7 mouse cellular contexts compared by ENCODE assay signal in genomic region chr5:139174556-139175547, GRCm38 (mm10). TPM values are rescaled to one million over a fixed set of nuclear protein-coding genes. Genes with fewer than 3 reads are reported as not detected.
DNase-seq lines count a peak whose midpoint lies in the region; ATAC-seq lines count a peak whose summit lies in the region.

No protein-coding gene starts in this region.

- no peaks in the 10 kb centered on the region for H3K9me3 ChIP-seq in forebrain, embryonic 14.5 days (replicated peaks; ENCODE audit: control insufficient read depth, low read length)
- H3K9me3 ChIP-seq in intestine, embryonic 14.5 days (ENCODE audit: control insufficient read depth, low read length), result no peaks in the 10 kb centered on the region
- no peaks in the 10 kb centered on the region for H3K9me3 ChIP-seq in lung, embryonic 16.5 days (ENCODE audit: control insufficient read depth, low read length)

- peaks cover 49% of the 10 kb centered on the region for H3K36me3 ChIP-seq in forebrain, embryonic 14.5 days (ENCODE audit: control insufficient read depth, insufficient read depth, low read length)
- peaks cover 62% of the 10 kb centered on the region for H3K36me3 ChIP-seq in intestine, embryonic 14.5 days (ENCODE audit: control insufficient read depth, insufficient read depth, low read length)
- H3K36me3 ChIP-seq in lung, embryonic 16.5 days (ENCODE audit: control insufficient read depth, insufficient read depth, low read length), result peaks cover 17% of the 10 kb centered on the region

- no peak overlapping the region for H3K4me2 ChIP-seq in forebrain, embryonic 14.5 days (ENCODE audit: low read length)
- H3K4me2 ChIP-seq in intestine, embryonic 14.5 days (ENCODE audit: low read length), result no peak overlapping the region
- no peak overlapping the region for H3K4me2 ChIP-seq in lung, embryonic 16.5 days (ENCODE audit: low read depth, low read length)

- peaks cover 4% of the 10 kb centered on the region; the same call in 1 of the 2 replicates for H3K4me1 ChIP-seq in forebrain, embryonic 14.5 days (ENCODE audit: control insufficient read depth, insufficient read depth, low read length)
- peaks cover 18% of the 10 kb centered on the region for H3K4me1 ChIP-seq in intestine, embryonic 14.5 days (replicated peaks; ENCODE audit: control insufficient read depth, insufficient read depth, low read length)
- H3K4me1 ChIP-seq in lung, embryonic 16.5 days (replicated peaks; ENCODE audit: control insufficient read depth, insufficient read depth, low read length), result peaks cover 12% of the 10 kb centered on the region

- H3K9ac ChIP-seq in forebrain, embryonic 14.5 days (ENCODE audit: low read length), result no peak overlapping the region
- H3K9ac ChIP-seq in intestine, embryonic 14.5 days (ENCODE audit: low read length), result no peak overlapping the region
- H3K9ac ChIP-seq in lung, embryonic 16.5 days (ENCODE audit: low read length), result no peak overlapping the region; the same call in 1 of the 2 replicates

- no peaks in the 10 kb centered on the region for H3K27me3 ChIP-seq in forebrain, embryonic 14.5 days (replicated peaks; ENCODE audit: control insufficient read depth, insufficient read depth, low read length)
- H3K27me3 ChIP-seq in intestine, embryonic 14.5 days (replicated peaks; ENCODE audit: control insufficient read depth, insufficient read depth, low read length), result no peaks in the 10 kb centered on the region
- no peaks in the 10 kb centered on the region for H3K27me3 ChIP-seq in lung, embryonic 16.5 days (ENCODE audit: control insufficient read depth, insufficient read depth, low read depth, low read length)

- H3K4me3 ChIP-seq in forebrain, embryonic 14.5 days (ENCODE audit: low read depth, low read length), result no peak overlapping the region
- H3K4me3 ChIP-seq in intestine, embryonic 14.5 days (ENCODE audit: low read depth, low read length), result no peak overlapping the region
- H3K4me3 ChIP-seq in lung, embryonic 16.5 days (ENCODE audit: low read length), result no peak overlapping the region

- peak overlapping the region; percentile 39; the same call in 1 of the 2 replicates for H3K27ac ChIP-seq in forebrain, embryonic 14.5 days (ENCODE audit: low read depth, low read length)
- H3K27ac ChIP-seq in intestine, embryonic 14.5 days (ENCODE audit: low read depth), result peak overlapping the region; percentile 76
- peak overlapping the region; percentile 66 for H3K27ac ChIP-seq in lung, embryonic 16.5 days (ENCODE audit: low read length)

- ATAC-seq in forebrain, embryonic 14.5 days, result peak; percentile 62
- peak; percentile 74 for ATAC-seq in intestine, embryonic 14.5 days (replicated peaks; ENCODE audit: low FRiP score, low TSS enrichment, low read depth)
- ATAC-seq in lung, embryonic 16.5 days (ENCODE audit: low read depth), result peak; percentile 73

- WGBS in forebrain, embryonic 14.5 days, result 42% methylated on average over 9 of the region's 10 CpGs
- 29% methylated on average over 10 of the region's 10 CpGs for WGBS in intestine, embryonic 14.5 days
- WGBS in lung, embryonic 16.5 days, result 37% methylated on average over 8 of the region's 10 CpGs

- DNase-seq in 416B (ENCODE audit: low read depth), result peak; percentile 91
- peak; percentile 68 for DNase-seq in Muller cell, postnatal 12 days (ENCODE audit: inconsistent ontology term)
- DNase-seq in forebrain, embryonic 14.5 days (ENCODE audit: low spot score), result peak; percentile 63
- no peak for DNase-seq in intestine, embryonic 14.5 days (ENCODE audit: low spot score)
- DNase-seq in left cerebral cortex, adult 11 months (ENCODE audit: low spot score), result no peak
- no peak for DNase-seq in frontal cortex, postnatal 10 days (ENCODE audit: low spot score in 2 of 2)

RNA-seq across cellular contexts. Expression of gene Dnaaf5, which starts 24.8 kb away (rescaled TPM):
- polyA plus RNA-seq in forebrain, embryonic 14.5 days (2014; fragmentation: Nextera tagmentation; extraction: Ambion mirVana), result 2.5 and 2.6 TPM in 2 replicates
- 7.4 and 7.9 TPM in 2 replicates for polyA plus RNA-seq in intestine, embryonic 14.5 days (2014; fragmentation: Nextera tagmentation; extraction: Ambion mirVana)
- 4.8 and 5.8 TPM in 2 replicates for polyA plus RNA-seq in lung, embryonic 16.5 days (2015; fragmentation: Nextera tagmentation; extraction: Ambion mirVana)

RNA-seq across cellular contexts. Expression of gene Prkar1b, which starts 25.1 kb away (rescaled TPM):
- 93.8 and 128 TPM in 2 replicates for polyA plus RNA-seq in forebrain, embryonic 14.5 days (2014; fragmentation: Nextera tagmentation; extraction: Ambion mirVana)
- 25.6 and 26.7 TPM in 2 replicates for polyA plus RNA-seq in intestine, embryonic 14.5 days (2014; fragmentation: Nextera tagmentation; extraction: Ambion mirVana)
- 17.3 and 17.4 TPM in 2 replicates for polyA plus RNA-seq in lung, embryonic 16.5 days (2015; fragmentation: Nextera tagmentation; extraction: Ambion mirVana)

RNA-seq across cellular contexts. Expression of gene Sun1, which starts 25.6 kb away (rescaled TPM):
- 44.4 and 49.0 TPM in 2 replicates for polyA plus RNA-seq in forebrain, embryonic 14.5 days (2014; fragmentation: Nextera tagmentation; extraction: Ambion mirVana)
- polyA plus RNA-seq in intestine, embryonic 14.5 days (2014; fragmentation: Nextera tagmentation; extraction: Ambion mirVana), result 54.7 and 63.9 TPM in 2 replicates
- polyA plus RNA-seq in lung, embryonic 16.5 days (2015; fragmentation: Nextera tagmentation; extraction: Ambion mirVana), result 56.0 and 56.5 TPM in 2 replicates

Comparison
In these comparisons a context has a peak if more than half of its experiments do, and no peak if none do; other contexts are left out.
1. DNase-seq: peak in 416B (single experiment), Muller cell, postnatal 12 days (single experiment) and forebrain, embryonic 14.5 days (single experiment); none in intestine, embryonic 14.5 days (single experiment), left cerebral cortex, adult 11 months (single experiment) and frontal cortex, postnatal 10 days (0 of 2).
2. Peak in every context shown above with its lines, with median percentiles within 50 percentile points of each other: ATAC-seq and H3K27ac ChIP-seq.